Mouse (Mus musculus) 3134 (cell line): ENCODE data around the gene Lrrc36.

ENCODE experiments used
- DNase-seq: peaks from one replicate; pipeline ENCODE4 v3.0.0-alpha.2; 2011; ENCODE audit warnings: low spot score; ENCODE audit not compliant: insufficient read length; ENCODE audit errors: extremely low read depth

Lrrc36 gene

DNA sequence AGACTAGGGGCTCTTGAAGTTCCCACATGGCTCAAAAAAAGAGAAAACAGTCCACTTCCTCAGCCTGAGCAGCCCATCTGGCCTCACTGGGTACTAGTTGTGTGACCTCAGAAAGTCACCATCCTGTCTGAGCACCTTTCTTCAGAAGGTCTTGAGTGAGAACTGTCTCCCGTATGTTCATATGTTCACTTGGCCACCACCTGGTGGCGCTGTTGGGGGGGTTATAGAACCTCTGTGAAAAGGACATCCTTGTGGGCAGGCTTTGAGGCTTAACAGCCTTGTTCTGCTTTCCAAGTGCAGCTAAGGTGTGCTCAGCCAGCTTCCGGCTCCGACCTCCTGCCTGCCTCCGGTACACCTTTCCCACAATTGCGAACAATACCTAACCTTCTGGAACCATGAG lies 68.1 kb downstream of the Lrrc36 start:
- no peak for DNase-seq

DNA sequence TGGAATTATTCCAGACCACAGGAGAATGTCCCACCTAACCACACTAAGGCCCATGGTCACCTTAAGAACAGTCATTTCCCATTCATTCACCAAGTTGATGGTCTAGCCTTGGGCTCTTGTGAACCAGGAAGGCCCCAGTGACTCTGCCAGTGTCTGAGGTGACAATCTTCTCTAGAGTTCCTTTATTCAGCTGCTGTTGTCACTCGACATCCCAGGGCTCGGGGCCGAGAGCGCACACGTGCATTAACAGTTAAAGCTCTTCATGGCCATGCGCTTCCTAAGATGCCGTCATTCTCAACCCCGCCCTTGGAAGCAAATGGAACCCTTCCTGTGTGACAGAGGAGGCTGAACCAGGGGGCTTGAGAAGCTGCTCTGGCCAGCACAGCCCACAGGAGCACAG lies 68.8 kb downstream of the Lrrc36 start:
- no peak for DNase-seq

- DNase-seq = no peak
These were observed 70.0 kb downstream of the Lrrc36 start for GRCm38 (mm10) chr8:105483212-105484029.

- DNase-seq = no peak
These were observed 70.6 kb downstream of the Lrrc36 start for GRCm38 (mm10) chr8:105484030-105484368.

GRCm38 (mm10) chr8:105484392-105484791 lies 71.0 kb downstream of the Lrrc36 start:
- no peak for DNase-seq

DNA sequence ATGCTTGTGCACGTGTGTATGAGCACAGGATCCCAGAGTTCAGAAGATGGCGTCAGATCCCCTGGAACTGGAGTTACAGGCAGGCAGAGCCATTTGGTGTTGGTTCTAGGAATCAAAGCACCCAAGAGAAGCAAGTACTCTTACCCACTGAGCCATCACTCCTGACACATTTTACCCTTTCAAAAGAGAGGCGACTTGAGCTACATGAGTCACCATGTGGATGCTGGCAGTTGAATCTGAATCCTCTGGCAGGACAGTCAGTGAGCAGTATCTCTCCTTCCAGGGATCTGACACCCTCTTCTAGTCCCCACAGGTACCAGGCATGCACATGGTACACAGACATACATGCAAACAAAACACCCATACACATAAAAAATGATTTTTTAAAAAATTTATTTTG lies 74.7 kb downstream of the Lrrc36 start:
- no peak for DNase-seq

GRCm38 (mm10) chr8:105489281-105489680 lies 75.9 kb downstream of the Lrrc36 start:
- no peak for DNase-seq

GRCm38 (mm10) chr8:105493495-105493894 lies 80.1 kb downstream of the Lrrc36 start:
- no peak for DNase-seq

DNA sequence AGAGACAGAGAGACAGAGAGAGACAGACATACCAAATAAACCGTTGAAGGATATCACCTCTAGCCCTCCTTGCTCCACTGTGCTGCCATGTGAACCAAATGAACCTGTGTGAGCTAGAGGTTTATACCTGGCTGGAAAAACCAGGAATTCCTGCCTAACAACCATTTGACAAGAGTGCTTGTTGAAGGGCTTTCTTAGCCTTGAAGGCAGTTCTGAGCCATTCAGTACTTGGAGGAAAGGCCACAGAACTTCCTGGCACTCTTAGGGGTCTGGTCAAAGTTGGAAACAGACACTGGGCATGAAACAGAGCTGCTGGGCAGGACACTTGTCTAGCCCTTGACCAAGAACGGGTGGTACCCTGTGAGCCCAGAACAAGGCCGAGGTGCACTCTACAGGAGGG lies 81.2 kb downstream of the Lrrc36 start:
- DNase-seq = no peak

GRCm38 (mm10) chr8:105495350-105496302 lies 82.3 kb downstream of the Lrrc36 start:
- DNase-seq = no peak

DNA sequence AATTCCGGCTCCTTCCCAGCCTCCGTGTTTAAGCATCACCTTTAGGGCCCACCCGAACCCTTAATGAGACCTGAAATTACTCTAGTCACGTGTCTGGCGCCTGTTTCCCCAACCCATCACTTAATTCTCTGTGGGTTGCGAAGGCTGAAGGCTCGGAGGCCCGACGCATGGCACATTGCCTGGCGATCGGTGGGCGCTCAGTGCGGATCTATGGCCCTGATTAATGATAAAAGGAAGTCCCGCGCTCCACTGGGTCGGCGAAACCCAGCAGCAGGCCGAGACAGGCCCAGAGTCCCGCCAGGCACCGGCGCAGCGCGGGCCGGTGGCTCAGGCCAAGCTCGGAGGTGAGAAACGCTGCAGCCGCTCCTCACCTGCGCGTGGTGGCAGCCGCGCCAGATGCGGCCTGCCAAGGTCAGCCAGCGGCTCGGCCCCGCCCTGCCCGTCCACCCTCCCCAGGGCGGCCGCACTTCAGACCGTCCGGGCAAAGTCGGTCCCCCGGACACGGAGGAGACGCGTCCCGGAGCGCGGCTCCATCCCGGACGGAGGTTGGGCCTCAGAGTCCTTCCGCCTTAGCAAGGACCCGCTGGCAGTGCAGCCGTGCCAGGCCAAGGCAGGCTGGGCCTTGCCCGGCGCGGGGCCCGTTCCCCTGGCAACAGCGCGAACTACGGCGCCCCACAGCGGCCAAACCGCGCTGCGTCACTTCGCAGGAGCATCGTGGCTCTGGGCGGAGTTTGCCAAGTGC lies 83.2 kb downstream of the Lrrc36 start, which contains the start of gene Zdhhc1:
TSS of gene Zdhhc1 (minus strand) at position 464 of the 742 bp plus-strand sequence.
- peak; percentile 92 for DNase-seq

DNA sequence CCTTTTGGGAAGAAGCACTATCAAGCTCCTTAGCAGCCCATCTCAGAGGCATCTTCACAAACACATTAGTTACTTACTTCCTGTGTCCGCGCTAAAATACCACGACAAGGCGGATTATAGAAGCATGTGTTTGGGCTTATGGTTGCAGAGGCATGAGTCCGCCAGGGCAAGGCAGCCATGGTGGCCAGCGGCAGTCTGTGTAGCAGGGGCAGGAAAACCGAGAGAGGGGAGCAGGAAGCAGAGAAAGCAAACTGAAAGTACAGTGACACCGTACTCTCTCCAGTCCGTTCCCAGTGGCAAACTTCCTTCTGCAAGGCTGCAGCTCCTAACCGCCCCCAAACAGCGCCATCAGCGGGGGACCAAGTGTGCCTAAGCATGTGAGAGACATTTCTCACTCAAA lies 86.4 kb downstream of the Lrrc36 start:
- DNase-seq = no peak

DNA sequence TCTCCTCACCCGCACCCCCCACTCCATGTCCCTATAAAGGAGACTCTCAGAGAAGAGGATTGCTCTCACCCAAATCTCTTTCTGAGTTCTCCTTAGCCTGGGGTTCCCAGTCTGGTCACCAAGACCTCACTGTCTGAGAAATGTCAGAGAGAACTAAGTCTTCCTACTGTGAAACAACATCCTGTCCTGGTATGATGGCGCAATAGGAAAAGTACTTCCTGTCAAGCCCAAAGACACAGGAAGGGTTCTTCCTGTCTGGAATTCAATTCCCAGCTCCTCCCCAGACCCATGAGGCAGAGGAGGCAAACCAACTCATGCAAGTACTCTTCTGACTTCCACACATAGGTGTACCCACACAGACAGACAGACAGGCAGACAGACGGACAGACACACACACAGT lies 91.2 kb downstream of the Lrrc36 start:
- DNase-seq = no peak

DNA sequence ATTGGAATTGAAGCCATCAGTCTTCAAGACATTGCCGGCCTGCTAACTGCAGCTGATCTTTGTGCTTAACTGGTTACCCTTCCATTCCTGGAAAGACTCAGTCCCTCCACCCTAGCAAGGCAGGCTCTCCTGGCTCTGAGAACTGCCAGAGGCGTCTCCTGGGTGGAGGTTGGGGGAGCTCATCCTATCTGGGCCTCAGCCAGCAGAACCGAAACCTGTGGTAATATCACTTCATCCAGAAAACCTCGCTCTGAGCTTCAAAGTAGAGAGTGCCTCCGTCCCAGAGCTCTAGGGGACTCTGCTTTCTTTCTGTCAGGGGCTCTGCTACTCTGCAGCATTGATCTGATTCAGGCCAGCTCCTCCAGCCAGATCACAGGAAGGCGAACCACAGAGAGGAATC lies 93.6 kb downstream of the Lrrc36 start:
- no peak for DNase-seq

DNA sequence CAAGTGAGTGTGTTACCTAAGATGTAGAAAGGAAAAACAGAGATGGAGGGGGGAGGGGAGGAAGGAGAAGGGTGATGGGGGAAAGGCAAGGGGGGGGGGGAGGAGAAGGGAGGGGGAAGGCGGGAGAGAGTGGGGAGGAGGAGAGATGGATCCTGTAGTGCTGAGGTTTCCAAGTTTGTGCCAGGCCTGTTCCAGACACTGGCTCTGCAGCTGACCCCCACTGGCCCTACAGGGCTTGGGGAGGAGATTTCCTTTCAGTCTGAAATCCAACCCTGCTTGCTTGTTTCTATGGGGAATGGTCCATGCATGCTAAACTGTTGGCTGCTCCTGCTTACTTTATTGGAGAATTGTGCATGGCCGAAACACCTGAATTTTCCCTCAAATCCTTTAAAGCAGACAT lies 95.4 kb downstream of the Lrrc36 start:
- DNase-seq = no peak

DNA sequence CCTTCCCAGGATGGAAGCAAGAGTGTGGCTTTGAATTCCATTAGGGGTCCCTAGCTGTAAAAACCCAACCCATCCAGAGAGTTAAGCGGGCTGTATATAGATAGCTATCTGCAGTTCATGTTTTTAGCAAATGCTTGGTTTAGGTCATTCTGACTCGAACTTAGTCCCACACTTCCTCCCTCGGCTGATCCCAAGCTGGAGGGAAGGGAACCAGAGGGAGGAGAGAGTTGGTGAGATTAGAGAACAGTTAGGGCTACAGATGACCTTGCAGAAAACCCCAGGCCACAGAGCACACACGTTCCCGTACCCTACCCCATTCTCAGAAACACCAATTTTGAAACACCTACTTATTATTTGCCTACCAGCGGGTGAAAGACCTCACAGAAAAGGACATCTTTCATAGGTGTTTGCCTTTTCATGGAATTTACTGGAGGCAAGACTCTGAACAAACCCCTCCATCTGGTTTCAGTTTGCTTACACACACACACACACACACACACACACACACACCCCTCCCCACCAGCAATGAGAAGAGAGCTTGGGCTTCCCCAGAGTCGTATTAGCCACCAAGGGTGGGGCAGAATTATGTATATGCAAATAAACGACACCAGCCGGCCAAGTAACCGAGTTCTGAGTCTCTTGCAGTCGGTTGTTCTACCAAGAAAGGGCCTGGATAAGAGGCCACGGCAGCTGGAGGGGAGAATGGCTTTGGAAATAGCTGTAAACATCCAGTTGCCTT lies 96.8 kb downstream of the Lrrc36 start:
- DNase-seq = no peak
